1 mouse cellular context compared by ENCODE assay signal in genomic region chr2:181863791-181864535, GRCm38 (mm10).
TF ChIP-seq lines count a peak whose summit lies in the region.

Gene Polr3k, plus strand, starts transcription at chr2:181864337.

TF ChIP-seq in CH12.LX, 34 proteins besides CTCF, POLR2A, EP300 and RAD21 (continued from another document):
- TF ChIP-seq MYC (IDR thresholded peaks at IDR 0.05; ENCODE audit: low read depth, low read length) = peak; percentile 63; the same call in 1 of the 2 replicates
- no peak for TF ChIP-seq SMC3 (IDR thresholded peaks at IDR 0.05; ENCODE audit: low read depth, low read length)
- peak; percentile 89 for TF ChIP-seq MXI1 (IDR thresholded peaks at IDR 0.05; ENCODE audit: low read depth, low read length)
- 0 out of 2 replicates have a peak, but pooled peaks have one; percentile 45 for TF ChIP-seq TBP (conservative IDR thresholded peaks at IDR 0.05; ENCODE audit: low read depth, low read length)
- peak; percentile 47; the same call in 1 of the 2 replicates for TF ChIP-seq BHLHE40 (IDR thresholded peaks at IDR 0.05; ENCODE audit: low read depth, low read length)
- TF ChIP-seq ZNF384 (IDR thresholded peaks at IDR 0.05; ENCODE audit: low read depth, low read length) = no peak
- no peak for TF ChIP-seq USF2 (conservative IDR thresholded peaks at IDR 0.05; ENCODE audit: low read depth, low read length)
- no peak for TF ChIP-seq POLR2AphosphoS2 (IDR thresholded peaks at IDR 0.05; ENCODE audit: low read depth, low read length)
- no peak for TF ChIP-seq UBTF (IDR thresholded peaks at IDR 0.05; ENCODE audit: low read depth, low read length)
- no peak; the same call in 1 of the 2 replicates for TF ChIP-seq E2F4 (IDR thresholded peaks at IDR 0.05; ENCODE audit: insufficient replicate concordance, low read depth, low read length)
- TF ChIP-seq KAT2A (IDR thresholded peaks at IDR 0.05; ENCODE audit: insufficient replicate concordance, low read length) = peak; percentile 52; the same call in 1 of the 2 replicates
